Mouse (Mus musculus) forebrain, postnatal 0 days (tissue): ENCODE results near the gene Mcoln2. TPM values are rescaled to one million over a fixed set of nuclear protein-coding genes. Genes with fewer than 3 reads are reported as not detected.

Experiments used
- ATAC-seq: fragments of 200-750 bp; cut with Nextera tagmentation; 2 replicates; pipeline ENCODE4 v1.8.0; 2017; ENCODE audit warnings: mild to moderate bottlenecking, moderate library complexity
- DNase-seq: peaks from one replicate; pipeline ENCODE4 v3.0.0-alpha.2; 2015
- H3K27ac ChIP-seq: fragments of 300-500 bp; sonication (generic); 2 replicates; pipeline ENCODE4 v1.5.1; 2014; ENCODE audit warnings: low read depth, mild to moderate bottlenecking, antibody characterized with exemption, low read length, moderate library complexity, mixed read lengths
- H3K27me3 ChIP-seq: fragments of 300-500 bp; sonication (generic); 2 replicates; pipeline ENCODE4 v1.6.1; 2014; ENCODE audit warnings: mild to moderate bottlenecking, low read length, mixed read lengths; ENCODE audit not compliant: insufficient read depth
- H3K36me3 ChIP-seq: fragments of 300-500 bp; sonication (generic); 2 replicates; pipeline ENCODE4 v1.6.1; 2014; ENCODE audit warnings: mild to moderate bottlenecking, moderate library complexity; ENCODE audit not compliant: insufficient read depth
- H3K4me1 ChIP-seq: fragments of 300-500 bp; sonication (generic); 2 replicates; pipeline ENCODE4 v1.6.1; 2014; ENCODE audit warnings: antibody characterized with exemption; ENCODE audit not compliant: insufficient read depth
- H3K4me2 ChIP-seq: fragments of 300-500 bp; sonication (generic); 2 replicates; pipeline ENCODE4 v1.6.1; 2014; ENCODE audit warnings: low read depth, mild to moderate bottlenecking, moderate library complexity
- H3K4me3 ChIP-seq: fragments of 300-500 bp; sonication (generic); 2 replicates; pipeline ENCODE4 v1.5.1; 2014; ENCODE audit warnings: low read depth, low read length, mixed read lengths
- H3K9ac ChIP-seq: fragments of 300-500 bp; sonication (generic); 2 replicates; pipeline ENCODE4 v1.6.1; 2014; ENCODE audit warnings: mild to moderate bottlenecking
- H3K9me3 ChIP-seq: fragments of 300-500 bp; sonication (generic); 2 replicates; pipeline ENCODE4 v1.6.1; 2016; ENCODE audit warnings: low read length
- CTCF ChIP-seq: sonication (generic); IDR thresholded peaks from 2 replicates; pipeline ENCODE4 v1.5.1; 2016; ENCODE audit warnings: antibody characterized with exemption, control low read depth, low read depth
- WGBS: fragments of 180-500 bp; shearing (Covaris S2); extraction: QIAGEN DNeasy Blood & Tissue Kit; methylation state at CpG from one replicate; pipeline ENCODE4 v1.1.7; 2014; 5-methylcytosine and 5-hydroxymethylcytosine counted together
- polyA plus RNA-seq: library from polyadenylated mRNA; unstranded; fragments of >200 nt; fragmentation: Nextera tagmentation; extraction: Ambion mirVana; gene quantifications from 2 replicates; pipeline ENCODE4 v1.2.1, GENCODE M21; 2015
- total RNA-seq: library from RNA; depleted of rRNA; stranded (reverse); fragments of >200 nt; gene quantifications from 2 replicates; pipeline ENCODE4 v1.2.3, GENCODE M21; 2014

Mcoln2 gene
- total and polyA plus RNA-seq, 2 experiments from 2014 or later, result 0.12 to 0.14 TPM

DNA sequence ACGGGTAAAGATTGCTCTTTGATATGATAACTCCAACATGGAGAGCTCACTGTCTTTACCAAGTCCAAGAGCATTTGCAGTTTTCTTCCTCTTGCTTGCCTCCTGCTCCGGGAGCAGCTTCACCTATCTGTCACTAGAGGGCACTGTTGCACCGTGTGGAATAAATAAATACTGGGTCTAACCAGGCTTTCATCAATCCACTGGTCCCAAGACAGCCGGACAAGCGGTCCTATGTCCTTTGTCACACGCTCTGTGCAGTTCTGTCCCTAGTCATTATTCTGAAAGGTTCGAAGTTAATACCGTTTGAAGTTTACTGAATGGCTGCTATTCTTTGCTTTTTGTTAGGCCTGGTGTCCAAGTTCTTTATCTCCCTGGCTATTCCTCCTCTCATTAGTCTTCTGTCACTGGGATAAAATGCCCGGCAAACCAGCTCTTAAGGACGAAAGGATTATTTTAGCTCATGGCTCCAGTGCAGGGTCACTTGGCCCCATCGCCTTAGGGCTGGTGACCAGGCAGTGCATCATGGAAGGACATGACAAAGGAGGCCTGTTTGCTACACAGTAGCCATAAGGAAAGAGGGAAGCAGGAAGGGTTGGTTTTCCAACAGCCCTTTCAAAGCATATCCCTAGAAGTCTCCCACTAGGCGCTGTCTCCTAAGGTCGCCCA is 35.5 kb downstream of the Mcoln2 start:
- no peaks in the 10 kb centered on the region for H3K9me3 ChIP-seq
- 15% methylated on average over 13 of the region's 13 CpGs for WGBS
- peak; percentile 98 for TF ChIP-seq CTCF
- peak; percentile 92 for DNase-seq
- no peak overlapping the region for H3K4me3 ChIP-seq
- ATAC-seq, result peak; percentile 87
- no peak overlapping the region for H3K27ac ChIP-seq
- no peaks in the 10 kb centered on the region for H3K4me1 ChIP-seq
- no peaks in the 10 kb centered on the region for H3K27me3 ChIP-seq
- no peaks in the 10 kb centered on the region for H3K36me3 ChIP-seq
- H3K9ac ChIP-seq, result no peak overlapping the region
- no peak overlapping the region for H3K4me2 ChIP-seq

- H3K27ac ChIP-seq, result no peak overlapping the region
- no peak overlapping the region for H3K9ac ChIP-seq
- H3K4me2 ChIP-seq, result no peak overlapping the region
- H3K36me3 ChIP-seq, result no peaks in the 10 kb centered on the region
- no peaks in the 10 kb centered on the region for H3K27me3 ChIP-seq
- no peaks in the 10 kb centered on the region for H3K9me3 ChIP-seq
- ATAC-seq (no peak), DNase-seq (no peak)
- 81% methylated on average over 10 of the region's 10 CpGs for WGBS
- H3K4me1 ChIP-seq, result no peaks in the 10 kb centered on the region
- H3K4me3 ChIP-seq, result no peak overlapping the region
- no peak for TF ChIP-seq CTCF
Observed at GRCm38 (mm10) chr3:146186033-146186432, 36.4 kb downstream of the Mcoln2 start.

DNA sequence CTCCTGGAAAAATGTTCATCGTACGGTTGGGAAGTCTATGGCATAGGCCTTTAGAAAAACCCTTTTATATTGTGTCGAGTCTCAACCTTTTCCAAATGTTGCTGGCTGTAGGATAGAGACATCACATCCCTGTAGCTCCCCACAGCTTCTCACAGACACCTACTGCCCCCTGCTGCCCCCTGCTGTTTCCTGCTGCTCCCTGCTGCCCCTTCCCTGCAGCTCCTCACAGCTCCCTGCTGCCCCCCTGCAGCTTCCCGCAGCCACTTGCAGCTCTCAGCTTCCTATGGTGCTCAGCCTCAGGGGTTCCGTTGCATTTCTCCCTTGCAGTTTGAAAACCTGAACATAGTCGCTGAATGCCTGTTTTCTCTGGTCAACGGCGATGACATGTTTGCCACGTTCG is 40.3 kb downstream of the Mcoln2 start:
- Histone ChIP-seq H3K4me2 (no peak overlapping the region), H3K4me1 (no peaks in the 10 kb centered on the region), H3K9ac (no peak overlapping the region), H3K36me3 (no peaks in the 10 kb centered on the region), H3K27ac (no peak overlapping the region), H3K4me3 (no peak overlapping the region), H3K27me3 (no peaks in the 10 kb centered on the region), H3K9me3 (no peaks in the 10 kb centered on the region)
- no peak; the same call in 1 of the 2 replicates for TF ChIP-seq CTCF
- ATAC-seq (no peak), DNase-seq (no peak)
- WGBS, result 71% methylated on average over 10 of the region's 10 CpGs

DNA sequence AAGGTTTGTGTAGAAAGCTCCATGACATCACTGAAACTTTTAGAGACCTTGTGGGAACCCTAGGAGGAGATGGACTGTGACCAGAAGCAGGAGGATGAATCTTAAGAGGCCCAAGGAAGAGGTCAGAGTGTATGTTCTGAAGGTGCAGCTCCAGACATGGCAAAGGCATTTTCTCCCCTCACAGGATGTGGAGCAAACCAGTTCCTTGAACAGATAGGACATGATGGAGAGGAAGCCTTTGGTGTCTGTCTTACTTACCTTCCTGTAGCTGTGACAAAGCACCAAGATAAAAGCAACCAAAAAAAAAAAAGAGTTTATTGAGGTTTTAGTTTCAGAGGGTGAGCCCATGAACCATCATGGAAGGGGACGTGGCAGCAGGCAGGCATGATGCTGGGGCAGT is 42.9 kb downstream of the Mcoln2 start:
- H3K4me3 ChIP-seq, result no peak overlapping the region
- no peak overlapping the region for H3K9ac ChIP-seq
- no peaks in the 10 kb centered on the region for H3K4me1 ChIP-seq
- H3K4me2 ChIP-seq, result no peak overlapping the region
- ATAC-seq (no peak), DNase-seq (no peak)
- no peak for TF ChIP-seq CTCF
- no peaks in the 10 kb centered on the region for H3K36me3 ChIP-seq
- WGBS, result 96% methylated on average over 1 of the region's 1 CpGs
- no peaks in the 10 kb centered on the region for H3K9me3 ChIP-seq
- no peaks in the 10 kb centered on the region for H3K27me3 ChIP-seq
- H3K27ac ChIP-seq, result no peak overlapping the region

DNA sequence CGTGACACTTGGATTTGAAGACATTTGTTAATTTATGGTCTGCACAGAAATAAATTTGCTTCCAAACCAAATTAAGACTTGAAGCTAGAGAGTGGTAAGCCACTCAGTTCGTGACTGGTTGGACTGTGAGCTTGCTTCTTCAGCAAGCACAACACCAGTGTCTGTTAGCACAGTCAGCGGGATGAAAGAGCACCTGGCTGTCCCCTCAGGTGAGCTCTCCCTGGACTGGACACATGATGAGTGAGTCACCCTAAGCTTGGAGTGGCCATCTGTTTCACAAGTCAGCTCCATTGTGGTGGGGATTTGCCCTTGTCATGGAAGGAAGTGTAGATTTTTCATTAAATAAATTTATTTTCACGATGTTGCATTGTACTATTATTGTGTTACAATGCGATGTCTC is 45.5 kb downstream of the Mcoln2 start:
- no peaks in the 10 kb centered on the region for H3K36me3 ChIP-seq
- ATAC-seq (no peak), DNase-seq (no peak)
- no peaks in the 10 kb centered on the region for H3K9me3 ChIP-seq
- H3K27me3 ChIP-seq, result no peaks in the 10 kb centered on the region
- WGBS, result 90% methylated on average over 5 of the region's 5 CpGs
- no peaks in the 10 kb centered on the region for H3K4me1 ChIP-seq
- no peak overlapping the region for H3K4me3 ChIP-seq
- no peak overlapping the region for H3K9ac ChIP-seq
- no peak overlapping the region for H3K4me2 ChIP-seq
- no peak overlapping the region for H3K27ac ChIP-seq
- no peak for TF ChIP-seq CTCF

DNA sequence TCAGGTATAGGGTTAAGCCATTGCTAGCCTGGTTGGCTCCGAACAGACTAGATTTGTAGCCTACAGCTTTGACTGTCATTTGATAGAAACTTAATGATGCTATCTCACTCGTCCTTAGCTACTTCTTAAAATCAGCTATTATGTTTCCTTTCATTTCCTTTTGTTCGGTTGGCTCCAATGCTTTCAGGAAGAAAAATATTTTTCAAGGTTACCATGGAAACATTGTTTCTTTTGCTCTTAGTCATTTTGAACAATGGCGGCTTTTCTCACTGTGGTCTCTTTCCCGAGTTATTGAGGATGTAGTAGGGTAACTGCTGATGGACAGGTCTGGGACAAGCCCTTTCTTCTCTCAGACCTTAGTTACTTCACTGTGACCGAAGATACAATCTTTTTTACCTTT is 46.7 kb downstream of the Mcoln2 start:
- no peak overlapping the region for H3K4me2 ChIP-seq
- H3K27ac ChIP-seq, result no peak overlapping the region; the same call in 1 of the 2 replicates
- no peaks in the 10 kb centered on the region for H3K9me3 ChIP-seq
- no peaks in the 10 kb centered on the region for H3K36me3 ChIP-seq
- DNase-seq (peak; percentile 25), ATAC-seq (peak; percentile 53; the same call in 1 of the 2 replicates)
- no peak for TF ChIP-seq CTCF
- H3K4me1 ChIP-seq, result no peaks in the 10 kb centered on the region
- no peak overlapping the region for H3K9ac ChIP-seq
- WGBS, result 41% methylated on average over 6 of the region's 6 CpGs
- H3K27me3 ChIP-seq, result no peaks in the 10 kb centered on the region
- H3K4me3 ChIP-seq, result no peak overlapping the region

DNA sequence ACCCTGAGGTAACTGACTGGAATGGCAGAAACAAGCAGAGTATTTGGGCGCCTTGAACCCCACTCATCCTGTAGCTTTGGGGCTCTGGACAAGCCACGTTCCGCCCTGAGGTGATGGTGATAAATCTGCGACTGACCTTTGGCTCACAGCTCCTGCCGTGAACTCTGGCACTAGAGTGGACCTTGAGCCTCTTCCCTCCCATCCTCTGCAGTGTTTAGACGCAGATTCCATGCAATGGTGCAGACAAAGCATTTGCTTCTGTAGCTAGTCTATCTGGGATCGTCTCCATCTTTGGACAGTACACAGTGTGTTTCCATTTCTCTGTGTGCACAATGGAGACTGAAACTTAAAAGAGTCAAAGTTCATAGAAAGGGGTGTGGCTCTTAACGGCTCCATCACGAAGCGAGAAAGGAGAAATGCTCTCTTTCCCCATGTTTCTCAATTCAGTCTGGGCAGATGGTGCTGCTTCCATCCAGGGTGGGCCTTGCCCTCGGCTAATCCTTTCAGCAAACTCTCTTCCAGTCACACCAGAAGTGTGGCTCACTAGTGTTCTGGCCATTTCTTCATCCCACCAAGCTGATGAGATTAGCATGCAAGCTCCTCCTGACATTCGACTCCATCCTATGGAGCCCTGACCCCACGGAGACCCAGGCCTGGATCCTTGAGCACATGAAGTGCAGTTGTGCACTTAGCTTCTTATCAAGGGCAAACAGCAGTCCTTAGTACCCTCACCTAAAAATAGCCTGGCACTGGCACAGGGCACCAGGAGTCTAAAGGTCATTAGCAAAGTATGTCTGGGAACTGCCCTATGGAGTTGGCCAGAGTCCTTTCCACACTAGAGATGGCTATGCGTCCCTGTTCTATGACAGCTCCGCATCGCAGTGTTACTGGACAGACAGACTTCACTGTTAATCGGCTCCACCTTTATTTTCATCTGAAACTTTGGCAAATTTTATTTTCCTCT is 47.4 kb downstream of the Mcoln2 start:
- Histone ChIP-seq H3K9ac (no peak overlapping the region), H3K36me3 (no peaks in the 10 kb centered on the region), H3K27ac (no peak overlapping the region; the same call in 1 of the 2 replicates), H3K4me3 (no peak overlapping the region), H3K9me3 (no peaks in the 10 kb centered on the region), H3K4me1 (no peaks in the 10 kb centered on the region), H3K27me3 (no peaks in the 10 kb centered on the region), H3K4me2 (no peak overlapping the region)
- ATAC-seq (no peak), DNase-seq (no peak)
- 85% methylated on average over 17 of the region's 17 CpGs for WGBS
- TF ChIP-seq CTCF, result no peak
